Mouse (Mus musculus) kidney, postnatal 36 days (tissue): ENCODE results near the gene Gm14393.
"Not testable (repeated sequence)": the region's sequence is repeated elsewhere in the genome, so short reads cannot be mapped to it uniquely, and the experiment has no call there.

Experiments
- DNase-seq, 2 experiments: peaks; one replicate each; pipeline ENCODE4 v3.0.0; 2021 to 2022; ENCODE audit warnings: mixed read lengths in 2 of 2

Gm14393 gene

DNA sequence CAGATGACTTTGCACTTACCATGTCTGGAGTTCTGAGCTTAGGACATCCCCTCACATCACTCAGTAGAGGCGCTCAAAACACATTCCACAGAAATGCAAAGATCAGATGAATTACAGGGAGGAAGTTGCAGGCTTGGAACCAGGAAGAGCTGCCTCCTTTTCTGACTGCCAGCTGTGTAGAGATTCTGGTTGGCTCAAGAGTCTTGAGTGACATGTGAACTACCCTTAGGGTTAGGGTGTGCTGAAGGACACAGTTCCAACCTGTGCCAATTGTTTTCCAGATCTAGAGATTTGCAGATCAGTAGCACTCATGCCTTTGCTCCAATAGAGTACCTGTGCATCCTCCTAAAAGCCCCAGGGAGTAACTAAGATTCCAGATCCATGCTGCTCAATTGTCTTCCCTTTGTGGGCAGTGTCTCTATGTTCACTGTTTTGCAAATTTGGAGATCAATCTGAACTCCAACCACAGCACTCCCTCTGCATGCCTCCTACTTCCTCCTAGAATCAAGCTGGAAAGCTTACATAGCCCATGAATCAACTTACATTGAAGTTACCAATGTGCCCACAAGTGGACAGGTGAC lies at the start of gene Gm14393:
Gene Gm14393 (minus strand): TSS at position 101 of the 581 bp plus-strand sequence.
- not testable (repeated sequence) for DNase-seq

DNA sequence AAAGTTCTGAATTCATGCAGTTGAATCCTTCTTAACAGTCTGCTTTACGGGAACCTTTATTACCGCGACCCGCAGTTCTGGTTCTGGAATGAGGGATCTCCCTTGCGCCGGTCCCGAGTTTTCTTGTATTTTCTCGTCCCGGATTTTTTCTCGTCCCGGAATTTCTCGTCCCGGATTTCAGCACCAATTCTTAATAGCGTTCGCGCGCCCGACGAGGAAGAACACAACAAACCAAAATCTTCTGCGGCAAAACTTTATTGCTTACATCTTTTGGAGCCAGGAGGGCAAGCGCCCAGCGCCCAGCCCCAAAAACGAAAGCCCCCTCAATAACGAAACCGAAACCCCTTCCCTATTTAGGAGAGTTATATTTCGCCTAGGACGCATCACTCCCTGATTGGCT lies 23.3 kb downstream of the Gm14393 start:
- DNase-seq = not testable (repeated sequence)
